Mouse (Mus musculus) neural tube, embryonic 14.5 days (tissue): ENCODE measurements at regions not wholly inside any gene's neighbourhood (a gene's known extent, or its start where the extent isn't known, plus 50 kb on each side); places are given as distances from the start of the nearest gene placed in this dataset.

Experiments used
- ATAC-seq: fragments of 200-750 bp; cut with Nextera tagmentation; 2 replicates; pipeline ENCODE4 v1.8.0; 2017; ENCODE audit warnings: low read depth, mild to moderate bottlenecking, moderate TSS enrichment, moderate library complexity
- H3K27ac ChIP-seq: fragments of 300-500 bp; sonication (generic); 2 replicates; pipeline ENCODE4 v1.5.1; 2014; ENCODE audit warnings: low read depth, mild to moderate bottlenecking, control low read depth, low read length, moderate library complexity, mixed read lengths
- H3K27me3 ChIP-seq: fragments of 300-500 bp; sonication (generic); 2 replicates; pipeline ENCODE4 v1.6.1; 2014; ENCODE audit warnings: low read length; ENCODE audit not compliant: control insufficient read depth, insufficient read depth
- H3K36me3 ChIP-seq: fragments of 300-500 bp; sonication (generic); 2 replicates; pipeline ENCODE4 v1.6.1; 2014; ENCODE audit warnings: low read length, mixed read lengths; ENCODE audit not compliant: control insufficient read depth, insufficient read depth
- H3K4me1 ChIP-seq: fragments of 300-500 bp; sonication (generic); 2 replicates; pipeline ENCODE4 v1.6.1; 2014; ENCODE audit warnings: low read length; ENCODE audit not compliant: control insufficient read depth, insufficient read depth
- H3K4me2 ChIP-seq: fragments of 300-500 bp; sonication (generic); 2 replicates; pipeline ENCODE4 v1.6.1; 2014; ENCODE audit warnings: mild to moderate bottlenecking, low read depth, low read length, control low read depth
- H3K4me3 ChIP-seq: fragments of 300-500 bp; sonication (generic); 2 replicates; pipeline ENCODE4 v1.5.1; 2014; ENCODE audit warnings: low read depth, low read length, control low read depth, mixed read lengths
- H3K9ac ChIP-seq: fragments of 300-500 bp; sonication (generic); replicated peaks from 2 replicates; pipeline ENCODE4 v1.6.1; 2014; ENCODE audit warnings: low read depth, mild to moderate bottlenecking, control low read depth, low read length, mixed read lengths
- H3K9me3 ChIP-seq: fragments of 300-500 bp; sonication (generic); 2 replicates; pipeline ENCODE4 v1.6.1; 2016; ENCODE audit warnings: low read length; ENCODE audit not compliant: control insufficient read depth
- WGBS: fragments of 180-500 bp; shearing (Covaris S2); extraction: QIAGEN DNeasy Blood & Tissue Kit; methylation state at CpG from one replicate; pipeline ENCODE4 v1.1.7; 2014; 5-methylcytosine and 5-hydroxymethylcytosine counted together

GRCm38 (mm10) chr15:11455982-11456381 is 56.5 kb upstream of the Tars start:
- H3K4me1 ChIP-seq: no peaks in the 10 kb centered on the region
- H3K27me3 ChIP-seq: no peaks in the 10 kb centered on the region
- H3K9me3 ChIP-seq: no peaks in the 10 kb centered on the region
- no peak overlapping the region for H3K4me2 ChIP-seq
- H3K27ac ChIP-seq: no peak overlapping the region
- no peak overlapping the region for H3K4me3 ChIP-seq
- ATAC-seq: no peak
- no peak overlapping the region for H3K9ac ChIP-seq
- no peaks in the 10 kb centered on the region for H3K36me3 ChIP-seq
- 75% methylated on average over 6 of the region's 6 CpGs for WGBS

- no peak overlapping the region for H3K27ac ChIP-seq
- no peaks in the 10 kb centered on the region for H3K36me3 ChIP-seq
- no peak overlapping the region for H3K4me3 ChIP-seq
- no peak overlapping the region for H3K4me2 ChIP-seq
- no peaks in the 10 kb centered on the region for H3K27me3 ChIP-seq
- WGBS: 88% methylated on average over 11 of the region's 11 CpGs
- no peak overlapping the region for H3K9ac ChIP-seq
- H3K4me1 ChIP-seq: no peaks in the 10 kb centered on the region
- ATAC-seq: no peak
- no peaks in the 10 kb centered on the region for H3K9me3 ChIP-seq
Measured at GRCm38 (mm10) chr15:11455366-11455785, 55.9 kb upstream of the Tars start.

GRCm38 (mm10) chr15:11453997-11454396 is 54.5 kb upstream of the Tars start:
- H3K9ac ChIP-seq: no peak overlapping the region

GRCm38 (mm10) chr15:11451635-11452034 is 52.2 kb upstream of the Tars start:
- Histone ChIP-seq H3K4me3 (no peak overlapping the region), H3K27me3 (no peaks in the 10 kb centered on the region), H3K9ac (no peak overlapping the region), H3K36me3 (no peaks in the 10 kb centered on the region), H3K4me2 (no peak overlapping the region), H3K4me1 (no peaks in the 10 kb centered on the region), H3K27ac (no peak overlapping the region), H3K9me3 (no peaks in the 10 kb centered on the region)
- ATAC-seq: no peak
- WGBS: 79% methylated on average over 1 of the region's 1 CpGs

More at GRCm38 (mm10) chr15:11453997-11454396, 54.5 kb upstream of the Tars start:
- no peaks in the 10 kb centered on the region for H3K9me3 ChIP-seq
- H3K27ac ChIP-seq: no peak overlapping the region
- no peaks in the 10 kb centered on the region for H3K27me3 ChIP-seq
- ATAC-seq: no peak
- H3K36me3 ChIP-seq: no peaks in the 10 kb centered on the region
- H3K4me1 ChIP-seq: no peaks in the 10 kb centered on the region
- no peak overlapping the region for H3K4me2 ChIP-seq
- H3K4me3 ChIP-seq: no peak overlapping the region
- WGBS: 97% methylated on average over 1 of the region's 1 CpGs
